Mouse (Mus musculus): ENCODE data around the gene Nkx6-2. TPM values are rescaled to one million over a fixed set of nuclear protein-coding genes. Genes with fewer than 3 reads are reported as not detected.

The Nkx6-2 gene
- polyA plus RNA-seq, 1 experiment, result not detected

- no peak overlapping the region for H3K4me3 ChIP-seq (replicated peaks)
- H3K27me3 ChIP-seq (replicated peaks), result no peaks in the 10 kb centered on the region
- peaks cover 92% of the 10 kb centered on the region for H3K36me3 ChIP-seq (replicated peaks; ENCODE audit: low read length)
- H3K9me3 ChIP-seq, result no peaks in the 10 kb centered on the region
- TF ChIP-seq GATA1 (IDR thresholded peaks at IDR 0.05; ENCODE audit: borderline replicate concordance, low read length) (no peak), FLI1 (IDR thresholded peaks at IDR 0.05; ENCODE audit: low read length) (no peak)
- H3K4me1 ChIP-seq, result peaks cover 25% of the 10 kb centered on the region
Observed at GRCm38 (mm10) chr7:139550086-139550783, 32.4 kb downstream of the Nkx6-2 start.

DNA sequence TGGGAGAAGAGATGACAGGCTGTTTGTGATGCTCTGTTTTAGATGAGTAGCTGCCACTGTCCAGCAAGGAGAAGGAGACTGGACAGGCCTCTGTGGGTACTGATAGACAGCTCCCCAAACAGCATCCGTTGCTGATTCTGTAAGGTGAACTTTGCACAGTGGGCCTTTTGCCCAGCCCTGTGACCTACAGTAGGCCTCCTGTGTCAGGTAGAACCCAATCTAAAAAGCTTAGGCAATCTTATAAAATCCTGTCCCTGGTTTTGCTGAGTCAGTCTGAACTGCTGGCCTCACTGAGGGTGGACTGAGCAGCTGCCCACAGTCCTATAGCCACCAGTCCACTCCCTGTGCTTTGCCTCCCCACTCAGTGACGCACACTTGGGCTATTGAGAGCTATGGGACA is 35.3 kb downstream of the Nkx6-2 start:
- TF ChIP-seq GATA1 (IDR thresholded peaks at IDR 0.05; ENCODE audit: borderline replicate concordance, low read length), result no peak
- TF ChIP-seq FLI1 (IDR thresholded peaks at IDR 0.05; ENCODE audit: low read length), result no peak
- peaks cover 99% of the 10 kb centered on the region for H3K36me3 ChIP-seq (replicated peaks; ENCODE audit: low read length)
- H3K4me3 ChIP-seq (replicated peaks), result no peak overlapping the region
- H3K27me3 ChIP-seq (replicated peaks), result no peaks in the 10 kb centered on the region
- no peaks in the 10 kb centered on the region for H3K9me3 ChIP-seq
- H3K4me1 ChIP-seq, result peaks cover 31% of the 10 kb centered on the region

GRCm38 (mm10) chr7:139544706-139545625 is 37.6 kb downstream of the Nkx6-2 start:
- TF ChIP-seq FLI1 (IDR thresholded peaks at IDR 0.05; ENCODE audit: low read length) (no peak), GATA1 (IDR thresholded peaks at IDR 0.05; ENCODE audit: borderline replicate concordance, low read length) (no peak)
- Histone ChIP-seq H3K36me3 (replicated peaks; ENCODE audit: low read length) (peaks cover 100% of the 10 kb centered on the region), H3K4me1 (peaks cover 44% of the 10 kb centered on the region), H3K9me3 (no peaks in the 10 kb centered on the region), H3K4me3 (replicated peaks) (no peak overlapping the region), H3K27me3 (replicated peaks) (no peaks in the 10 kb centered on the region)

- Histone ChIP-seq H3K9me3 (no peaks in the 10 kb centered on the region), H3K27me3 (replicated peaks) (no peaks in the 10 kb centered on the region), H3K4me3 (replicated peaks) (no peak overlapping the region), H3K4me1 (peaks cover 59% of the 10 kb centered on the region), H3K36me3 (replicated peaks; ENCODE audit: low read length) (peaks cover 96% of the 10 kb centered on the region)
- no peak for TF ChIP-seq FLI1 (IDR thresholded peaks at IDR 0.05; ENCODE audit: low read length)
- TF ChIP-seq GATA1 (IDR thresholded peaks at IDR 0.05; ENCODE audit: borderline replicate concordance, low read length), result no peak
Observed at GRCm38 (mm10) chr7:139541422-139541821, 41.2 kb downstream of the Nkx6-2 start.

GRCm38 (mm10) chr7:139540601-139541000 is 42.0 kb downstream of the Nkx6-2 start:
- TF ChIP-seq FLI1 (IDR thresholded peaks at IDR 0.05; ENCODE audit: low read length) (no peak), GATA1 (IDR thresholded peaks at IDR 0.05; ENCODE audit: borderline replicate concordance, low read length) (no peak)
- H3K9me3 ChIP-seq, result no peaks in the 10 kb centered on the region
- H3K36me3 ChIP-seq (replicated peaks; ENCODE audit: low read length), result peaks cover 96% of the 10 kb centered on the region
- no peak overlapping the region for H3K4me3 ChIP-seq (replicated peaks)
- H3K4me1 ChIP-seq, result peaks cover 63% of the 10 kb centered on the region
- H3K27me3 ChIP-seq (replicated peaks), result no peaks in the 10 kb centered on the region

GRCm38 (mm10) chr7:139538541-139538940 is 44.1 kb downstream of the Nkx6-2 start:
- peaks cover 96% of the 10 kb centered on the region for H3K36me3 ChIP-seq (replicated peaks; ENCODE audit: low read length)
- no peaks in the 10 kb centered on the region for H3K9me3 ChIP-seq
- peak overlapping the region; percentile 5 for H3K4me3 ChIP-seq (replicated peaks)
- TF ChIP-seq FLI1 (IDR thresholded peaks at IDR 0.05; ENCODE audit: low read length) (no peak), GATA1 (IDR thresholded peaks at IDR 0.05; ENCODE audit: borderline replicate concordance, low read length) (no peak)
- H3K27me3 ChIP-seq (replicated peaks), result no peaks in the 10 kb centered on the region
- H3K4me1 ChIP-seq, result peaks cover 57% of the 10 kb centered on the region

- peaks cover 96% of the 10 kb centered on the region for H3K36me3 ChIP-seq (replicated peaks; ENCODE audit: low read length)
- TF ChIP-seq FLI1 (IDR thresholded peaks at IDR 0.05; ENCODE audit: low read length), result no peak
- H3K9me3 ChIP-seq, result no peaks in the 10 kb centered on the region
- H3K27me3 ChIP-seq (replicated peaks), result no peaks in the 10 kb centered on the region
- no peak overlapping the region for H3K4me3 ChIP-seq (replicated peaks)
- peaks cover 57% of the 10 kb centered on the region for H3K4me1 ChIP-seq
Observed at GRCm38 (mm10) chr7:139537831-139538230, 44.8 kb downstream of the Nkx6-2 start.

- Histone ChIP-seq H3K36me3 (replicated peaks; ENCODE audit: low read length) (peaks cover 96% of the 10 kb centered on the region), H3K27me3 (replicated peaks) (no peaks in the 10 kb centered on the region), H3K4me1 (peaks cover 55% of the 10 kb centered on the region), H3K4me3 (replicated peaks) (no peak overlapping the region), H3K9me3 (no peaks in the 10 kb centered on the region)
- TF ChIP-seq FLI1 (IDR thresholded peaks at IDR 0.05; ENCODE audit: low read length) (no peak), GATA1 (IDR thresholded peaks at IDR 0.05; ENCODE audit: borderline replicate concordance, low read length) (no peak)
Observed at GRCm38 (mm10) chr7:139536831-139537230, 45.8 kb downstream of the Nkx6-2 start.

DNA sequence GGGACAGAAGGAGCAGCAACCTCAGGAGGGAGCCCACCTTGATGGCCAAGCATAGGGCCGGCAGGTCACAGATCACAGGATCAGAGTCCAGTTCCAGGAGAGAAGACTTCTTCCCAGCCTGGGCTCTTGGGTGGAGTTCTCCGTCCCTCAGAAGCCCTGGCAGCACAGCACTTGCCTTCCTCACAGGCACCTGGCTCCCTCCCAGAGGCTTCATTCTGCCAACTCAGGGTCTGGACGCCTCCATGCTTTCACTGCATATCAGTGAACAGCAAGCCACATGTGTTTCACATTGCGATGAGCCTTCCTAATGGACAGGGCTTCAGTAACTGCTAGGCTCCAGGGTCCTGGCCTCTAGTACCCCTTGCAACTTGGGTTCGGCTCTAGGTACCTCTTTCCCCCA is 46.3 kb downstream of the Nkx6-2 start:
- TF ChIP-seq FLI1 (IDR thresholded peaks at IDR 0.05; ENCODE audit: low read length) (no peak), GATA1 (IDR thresholded peaks at IDR 0.05; ENCODE audit: borderline replicate concordance, low read length) (no peak)

GRCm38 (mm10) chr7:139531428-139531801 is 51.2 kb downstream of the Nkx6-2 start:
- Histone ChIP-seq H3K36me3 (replicated peaks; ENCODE audit: low read length) (peaks cover 100% of the 10 kb centered on the region), H3K9me3 (no peaks in the 10 kb centered on the region), H3K4me1 (peaks cover 36% of the 10 kb centered on the region), H3K4me3 (replicated peaks) (no peak overlapping the region), H3K27me3 (replicated peaks) (no peaks in the 10 kb centered on the region)
- TF ChIP-seq GATA1 (IDR thresholded peaks at IDR 0.05; ENCODE audit: borderline replicate concordance, low read length) (no peak), FLI1 (IDR thresholded peaks at IDR 0.05; ENCODE audit: low read length) (no peak)

More for the DNA sequence above, 46.3 kb downstream of the Nkx6-2 start:
- Histone ChIP-seq H3K27me3 (replicated peaks) (no peaks in the 10 kb centered on the region), H3K9me3 (no peaks in the 10 kb centered on the region), H3K36me3 (replicated peaks; ENCODE audit: low read length) (peaks cover 96% of the 10 kb centered on the region), H3K4me3 (replicated peaks) (no peak overlapping the region), H3K4me1 (peaks cover 53% of the 10 kb centered on the region)

Measured in megakaryocyte, embryonic 14.5 days (primary cell).